Mouse (Mus musculus) hindbrain, embryonic 16.5 days (tissue): ENCODE data around the gene Ubac1. TPM values are rescaled to one million over a fixed set of nuclear protein-coding genes. Genes with fewer than 3 reads are reported as not detected.
A peak's percentile ranks its signal among the peaks of the same experiment; 100 is the strongest.

Experiments
- ATAC-seq: fragments of 200-750 bp; cut with Nextera tagmentation; 2 replicates; pipeline ENCODE4 v1.8.0; 2017; ENCODE audit warnings: moderate TSS enrichment, moderate library complexity
- H3K27ac ChIP-seq: fragments of 300-500 bp; sonication (generic); 2 replicates; pipeline ENCODE4 v1.5.1; 2014; ENCODE audit warnings: low read depth, mild to moderate bottlenecking, control low read depth, low read length, moderate library complexity
- H3K27me3 ChIP-seq: fragments of 300-500 bp; sonication (generic); replicated peaks from 2 replicates; pipeline ENCODE4 v1.6.1; 2014; ENCODE audit warnings: low read length; ENCODE audit not compliant: control insufficient read depth, insufficient read depth
- H3K36me3 ChIP-seq: fragments of 300-500 bp; sonication (generic); 2 replicates; pipeline ENCODE4 v1.6.1; 2014; ENCODE audit warnings: mild to moderate bottlenecking, low read length, moderate library complexity, mixed read lengths; ENCODE audit not compliant: control insufficient read depth, insufficient read depth
- H3K4me1 ChIP-seq: fragments of 300-500 bp; sonication (generic); 2 replicates; pipeline ENCODE4 v1.6.1; 2014; ENCODE audit warnings: low read depth, low read length; ENCODE audit not compliant: control insufficient read depth, insufficient read depth
- H3K4me2 ChIP-seq: fragments of 300-500 bp; sonication (generic); 2 replicates; pipeline ENCODE4 v1.6.1; 2014; ENCODE audit warnings: mild to moderate bottlenecking, low read length, control low read depth, moderate library complexity
- H3K4me3 ChIP-seq: fragments of 300-500 bp; sonication (generic); 2 replicates; pipeline ENCODE4 v1.5.1; 2014; ENCODE audit warnings: mild to moderate bottlenecking, low read length, control low read depth, moderate library complexity
- H3K9ac ChIP-seq: fragments of 300-500 bp; sonication (generic); 2 replicates; pipeline ENCODE4 v1.6.1; 2014; ENCODE audit warnings: low read depth, mild to moderate bottlenecking, control low read depth, low read length, moderate library complexity
- H3K9me3 ChIP-seq: fragments of 300-500 bp; sonication (generic); 2 replicates; pipeline ENCODE4 v1.6.1; 2014; ENCODE audit warnings: mild to moderate bottlenecking, low read length, moderate library complexity; ENCODE audit not compliant: control insufficient read depth
- WGBS: fragments of 180-500 bp; shearing (Covaris S2); extraction: QIAGEN DNeasy Blood & Tissue Kit; methylation state at CpG from one replicate; pipeline ENCODE4 v1.1.7; 2014; 5-methylcytosine and 5-hydroxymethylcytosine counted together
- polyA plus RNA-seq: library from polyadenylated mRNA; unstranded; fragments of >200 nt; fragmentation: Nextera tagmentation; extraction: Ambion mirVana; gene quantifications from 2 replicates; pipeline ENCODE4 v1.2.1, GENCODE M21; 2015

The Ubac1 gene
- polyA plus RNA-seq = 139 and 141 TPM in 2 replicates

DNA sequence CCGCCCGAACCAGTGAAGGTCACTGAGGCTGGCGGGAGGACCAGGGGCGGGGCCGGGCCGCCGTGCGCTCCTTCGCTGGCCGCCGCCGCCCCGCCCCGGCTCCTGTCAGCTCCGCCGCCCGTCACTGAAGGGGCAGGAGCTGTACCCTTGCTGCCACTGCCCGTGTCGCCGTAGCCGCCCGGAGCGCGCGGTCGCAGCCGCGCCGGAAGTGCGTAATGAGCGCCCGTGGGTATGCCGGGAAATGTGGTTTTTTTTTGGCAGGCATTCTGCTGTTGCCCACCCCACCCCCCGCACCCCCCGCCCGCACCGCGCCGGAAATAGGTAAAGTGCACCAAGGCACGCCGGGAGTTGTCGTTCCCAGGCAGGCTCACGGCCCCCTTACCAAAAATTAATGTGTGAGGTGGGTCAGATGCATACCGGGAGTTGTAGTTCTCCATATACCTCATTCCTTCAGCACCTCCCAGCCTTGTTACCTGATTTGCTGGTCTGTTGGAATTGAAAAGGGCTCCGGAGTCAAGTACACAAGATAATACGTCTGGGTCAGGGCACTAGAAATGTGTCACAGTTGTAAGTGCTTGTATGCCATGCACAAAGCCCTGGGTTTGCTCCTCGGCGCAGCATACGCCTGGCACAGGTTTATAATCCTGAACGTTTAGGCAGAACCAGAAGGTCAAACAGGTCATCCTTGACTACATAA, at the start of gene Ubac1:
Gene Ubac1 (minus strand): TSS at position 187 of the 697 bp plus-strand sequence.
- Histone ChIP-seq H3K27ac (peak within 1 kb of the TSS; percentile 88), H3K27me3 (no peaks in the 10 kb centered on the region), H3K4me2 (peak within 1 kb of the TSS; percentile 94), H3K4me1 (peaks cover 15% of the 10 kb centered on the region), H3K9me3 (no peaks in the 10 kb centered on the region), H3K36me3 (no peaks in the 10 kb centered on the region), H3K9ac (peak within 1 kb of the TSS; percentile 90), H3K4me3 (peak within 1 kb of the TSS; percentile 79)
- ATAC-seq = peak; percentile 94
- WGBS = 5% methylated on average over 48 of the region's 50 CpGs

DNA sequence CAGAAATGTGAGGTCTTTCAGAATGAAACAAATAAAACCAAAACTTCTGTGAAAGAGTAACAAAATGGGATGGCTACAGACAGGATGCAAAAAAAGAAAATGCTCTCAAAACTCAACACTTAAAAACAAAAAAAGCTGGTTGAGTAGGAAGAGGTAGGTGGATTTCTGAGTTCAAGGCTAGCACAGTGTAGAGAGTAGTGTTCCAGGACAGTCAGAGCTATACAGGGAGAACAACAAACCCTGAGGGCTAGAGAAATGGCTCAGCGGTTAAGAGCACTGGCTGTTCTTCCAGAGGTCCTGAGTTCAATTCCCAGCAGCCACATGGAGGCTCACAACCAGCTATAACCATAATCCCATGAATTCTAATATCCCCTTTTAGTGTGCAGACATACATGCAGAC, 47.0 kb upstream of the Ubac1 start:
- H3K4me2 ChIP-seq = no peak overlapping the region
- H3K9me3 ChIP-seq = no peaks in the 10 kb centered on the region
- ATAC-seq = no peak
- H3K4me3 ChIP-seq = no peak overlapping the region
- H3K36me3 ChIP-seq = no peaks in the 10 kb centered on the region
- H3K9ac ChIP-seq = no peak overlapping the region
- 83% methylated on average over 1 of the region's 1 CpGs for WGBS
- no peaks in the 10 kb centered on the region for H3K27me3 ChIP-seq
- no peak overlapping the region for H3K27ac ChIP-seq
- peaks cover 8% of the 10 kb centered on the region for H3K4me1 ChIP-seq

DNA sequence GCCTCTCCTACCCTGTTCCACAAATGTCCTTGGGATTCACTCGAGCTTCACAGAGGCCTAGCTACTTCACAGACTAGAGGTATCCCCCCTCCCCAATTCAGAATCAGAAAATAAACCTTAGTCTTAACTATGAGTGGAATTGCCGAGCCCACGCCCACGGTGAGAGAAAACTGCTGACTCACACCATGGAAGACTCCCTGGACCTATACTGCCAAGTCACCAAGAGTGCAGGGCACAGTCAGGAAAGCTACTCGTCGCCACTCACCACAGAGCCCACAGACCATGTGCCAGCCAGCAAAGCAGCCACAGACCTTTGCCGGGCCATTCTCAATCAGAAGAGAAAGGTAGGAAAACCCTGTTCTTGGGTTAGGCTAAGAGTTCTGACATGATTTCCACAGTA, 46.6 kb upstream of the Ubac1 start:
- Histone ChIP-seq H3K9me3 (no peaks in the 10 kb centered on the region), H3K36me3 (no peaks in the 10 kb centered on the region), H3K9ac (no peak overlapping the region), H3K27me3 (no peaks in the 10 kb centered on the region), H3K27ac (no peak overlapping the region), H3K4me2 (no peak overlapping the region), H3K4me1 (peaks cover 8% of the 10 kb centered on the region), H3K4me3 (no peak overlapping the region)
- WGBS = 71% methylated on average over 7 of the region's 7 CpGs
- ATAC-seq = no peak

DNA sequence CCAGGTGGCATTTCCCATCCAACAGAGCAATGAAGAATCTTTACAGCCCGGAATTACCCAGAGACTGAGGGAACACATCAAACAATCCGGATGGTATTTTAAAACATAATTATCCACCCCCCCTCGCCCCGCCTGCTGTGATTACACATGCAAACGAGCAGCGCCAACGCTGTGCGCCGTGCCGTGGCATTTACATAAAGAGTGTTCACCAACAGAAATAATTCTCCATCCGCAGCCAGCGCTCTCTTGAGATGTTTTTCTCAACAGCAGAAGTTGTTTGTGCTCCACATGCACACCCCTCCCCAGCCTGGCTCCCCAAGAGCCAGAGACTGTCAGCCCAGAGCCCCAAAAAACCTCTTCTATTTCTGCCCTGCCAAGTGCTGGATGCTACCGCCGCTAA, 45.0 kb upstream of the Ubac1 start:
- no peak overlapping the region for H3K9ac ChIP-seq
- WGBS = 60% methylated on average over 14 of the region's 14 CpGs
- H3K4me1 ChIP-seq = peaks cover 8% of the 10 kb centered on the region
- H3K27me3 ChIP-seq = no peaks in the 10 kb centered on the region
- ATAC-seq = no peak
- H3K4me2 ChIP-seq = peak overlapping the region; percentile 29
- H3K4me3 ChIP-seq = no peak overlapping the region
- H3K36me3 ChIP-seq = no peaks in the 10 kb centered on the region
- H3K9me3 ChIP-seq = no peaks in the 10 kb centered on the region
- H3K27ac ChIP-seq = 0 out of 2 replicates have a peak overlapping the region, but pooled peaks have one; percentile 37

DNA sequence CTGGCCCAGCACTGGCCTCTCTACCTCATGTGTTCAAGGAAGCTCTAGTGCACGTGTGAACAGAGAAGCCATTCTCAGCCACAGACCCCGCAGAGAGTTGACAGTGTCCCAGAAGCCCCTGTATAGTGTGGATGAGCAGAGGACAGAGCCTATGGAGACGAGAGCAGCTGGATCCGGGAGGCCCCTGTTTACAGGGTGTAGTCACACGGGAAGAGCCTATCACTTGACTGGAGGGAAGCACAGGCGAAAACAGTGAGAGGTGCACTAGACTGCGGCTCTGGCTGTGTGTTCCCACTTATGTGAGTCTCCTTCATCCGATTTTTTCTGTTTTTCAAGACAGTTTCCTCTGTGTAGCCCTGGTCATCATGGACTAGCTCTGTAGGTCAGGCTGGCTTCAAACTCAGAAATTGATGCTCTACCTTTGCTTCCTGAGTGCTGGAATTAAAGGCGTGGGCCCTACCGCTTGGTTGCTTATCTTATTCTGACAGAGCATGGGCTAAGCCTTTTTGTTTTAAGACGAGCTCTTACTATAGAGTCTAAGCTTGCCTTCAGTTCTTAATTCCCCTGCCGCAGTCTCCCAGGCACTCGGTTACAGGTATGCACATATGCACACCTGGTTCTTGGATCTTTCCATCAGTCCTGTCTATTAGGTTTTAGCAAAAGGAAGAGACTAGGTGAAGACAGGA, 41.3 kb upstream of the Ubac1 start:
- Histone ChIP-seq H3K9me3 (no peaks in the 10 kb centered on the region), H3K4me3 (no peak overlapping the region), H3K4me1 (peaks cover 8% of the 10 kb centered on the region), H3K36me3 (no peaks in the 10 kb centered on the region), H3K4me2 (no peak overlapping the region), H3K27ac (no peak overlapping the region), H3K27me3 (no peaks in the 10 kb centered on the region), H3K9ac (no peak overlapping the region)
- WGBS = 79% methylated on average over 13 of the region's 13 CpGs
- ATAC-seq = no peak

DNA sequence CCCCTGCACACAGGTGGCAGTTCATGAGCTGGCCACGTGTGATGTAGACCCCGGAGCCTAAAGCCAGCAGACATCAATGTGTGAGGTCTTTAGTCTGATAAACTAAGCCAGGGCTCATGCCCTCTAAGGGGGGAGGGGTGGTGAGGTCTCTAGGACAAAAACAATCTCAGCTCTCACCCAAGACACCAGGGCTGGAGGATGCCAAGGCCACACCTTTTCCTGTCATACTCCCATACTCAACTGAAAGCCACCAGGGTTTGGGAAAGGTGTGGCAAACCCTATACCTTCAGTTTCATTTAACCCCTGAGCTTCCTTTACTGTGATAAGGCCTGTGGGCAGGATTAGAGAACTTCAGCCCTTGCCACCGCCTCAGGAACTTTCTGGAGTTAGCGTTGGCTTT, 40.7 kb upstream of the Ubac1 start:
- H3K4me3 ChIP-seq = no peak overlapping the region
- H3K36me3 ChIP-seq = no peaks in the 10 kb centered on the region
- 89% methylated on average over 4 of the region's 4 CpGs for WGBS
- H3K27me3 ChIP-seq = no peaks in the 10 kb centered on the region
- H3K4me1 ChIP-seq = peaks cover 8% of the 10 kb centered on the region
- H3K4me2 ChIP-seq = no peak overlapping the region
- ATAC-seq = no peak
- H3K27ac ChIP-seq = no peak overlapping the region
- no peaks in the 10 kb centered on the region for H3K9me3 ChIP-seq
- no peak overlapping the region for H3K9ac ChIP-seq

DNA sequence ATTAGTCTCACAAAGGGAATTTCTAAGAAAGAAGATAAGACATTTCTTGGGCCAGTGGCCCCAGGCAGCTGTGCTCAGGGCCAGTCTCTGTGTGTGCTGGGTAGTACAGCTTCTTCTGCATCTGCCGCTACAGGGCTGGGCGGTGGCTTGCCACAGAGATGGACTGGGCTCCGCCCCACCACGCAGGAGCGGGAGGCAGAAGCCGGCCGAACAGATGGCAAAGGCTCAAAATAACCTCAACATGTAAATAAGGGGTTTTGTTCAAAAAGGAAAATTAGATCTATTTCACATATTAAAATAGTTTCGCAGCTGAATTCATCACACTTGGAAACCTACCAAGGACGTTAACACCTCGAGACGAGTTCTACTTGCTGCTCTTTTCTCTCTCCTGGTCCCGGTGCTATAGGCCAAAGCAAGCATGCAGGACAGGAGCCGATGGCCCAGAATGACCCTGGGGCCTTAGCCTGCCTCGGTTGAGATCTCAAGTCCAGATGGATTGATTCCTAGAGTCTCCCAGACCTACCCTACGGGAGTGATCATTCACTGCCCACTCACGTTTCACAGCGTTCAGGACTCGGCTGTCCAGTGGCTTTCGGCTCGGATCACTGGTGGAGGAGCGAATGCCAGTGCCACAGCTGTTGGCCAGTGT, 39.6 kb upstream of the Ubac1 start:
- Histone ChIP-seq H3K27ac (no peak overlapping the region), H3K9me3 (no peaks in the 10 kb centered on the region), H3K27me3 (no peaks in the 10 kb centered on the region), H3K4me1 (no peaks in the 10 kb centered on the region; the same call in 1 of the 2 replicates), H3K36me3 (no peaks in the 10 kb centered on the region), H3K9ac (no peak overlapping the region), H3K4me3 (no peak overlapping the region), H3K4me2 (no peak overlapping the region)
- WGBS = 61% methylated on average over 21 of the region's 21 CpGs
- ATAC-seq = no peak

DNA sequence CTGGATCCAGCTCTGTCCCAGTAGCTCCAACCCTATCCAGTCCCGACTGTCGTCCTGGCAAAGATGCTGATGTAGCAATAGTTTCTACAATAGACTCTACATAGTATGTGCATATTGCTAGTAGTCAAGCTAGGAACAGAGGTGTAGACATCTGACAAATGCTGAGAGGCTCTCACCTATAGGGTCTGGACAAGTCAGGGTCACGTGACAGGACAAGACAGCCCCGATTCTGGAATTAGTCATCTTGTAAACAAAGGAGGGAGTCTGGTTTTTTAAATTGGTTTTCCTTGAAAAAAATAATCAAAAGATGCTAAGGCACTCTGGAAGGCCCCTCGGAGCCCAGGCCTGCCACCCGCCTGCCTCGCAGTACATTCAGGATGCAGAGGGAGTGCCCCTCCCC, 35.5 kb upstream of the Ubac1 start:
- H3K36me3 ChIP-seq = no peaks in the 10 kb centered on the region
- no peak overlapping the region for H3K27ac ChIP-seq
- H3K4me1 ChIP-seq = no peaks in the 10 kb centered on the region; the same call in 1 of the 2 replicates
- ATAC-seq = no peak
- no peak overlapping the region for H3K4me2 ChIP-seq
- H3K27me3 ChIP-seq = no peaks in the 10 kb centered on the region
- no peak overlapping the region for H3K9ac ChIP-seq
- no peak overlapping the region for H3K4me3 ChIP-seq
- 86% methylated on average over 7 of the region's 7 CpGs for WGBS
- H3K9me3 ChIP-seq = no peaks in the 10 kb centered on the region

DNA sequence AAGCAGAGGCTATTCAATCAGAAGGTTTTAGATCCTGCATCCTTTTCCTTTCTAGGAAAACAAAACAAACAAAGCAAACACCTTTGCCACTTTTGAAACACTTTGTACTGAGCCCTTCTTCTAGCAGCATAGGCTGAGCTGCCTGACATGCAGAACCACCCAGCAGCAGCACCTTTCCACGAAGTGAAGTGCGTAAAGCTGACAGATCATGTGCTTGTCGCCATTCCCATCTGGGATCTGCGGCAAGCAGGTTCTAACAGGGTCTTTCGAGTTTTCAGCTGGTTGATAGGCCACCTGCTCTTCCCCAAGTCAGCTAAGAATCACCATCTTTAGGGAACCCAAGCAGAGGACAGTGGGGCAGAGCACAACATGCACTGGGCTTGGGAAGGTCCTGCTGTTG, 34.7 kb upstream of the Ubac1 start:
- H3K27me3 ChIP-seq = no peaks in the 10 kb centered on the region
- 65% methylated on average over 5 of the region's 5 CpGs for WGBS
- ATAC-seq = no peak
- H3K36me3 ChIP-seq = no peaks in the 10 kb centered on the region
- H3K9ac ChIP-seq = no peak overlapping the region
- H3K9me3 ChIP-seq = no peaks in the 10 kb centered on the region
- no peak overlapping the region for H3K27ac ChIP-seq
- no peak overlapping the region for H3K4me3 ChIP-seq
- no peak overlapping the region for H3K4me2 ChIP-seq
- H3K4me1 ChIP-seq = no peaks in the 10 kb centered on the region; the same call in 1 of the 2 replicates
